Mouse (Mus musculus): ENCODE data around the gene Tnfrsf4. TPM values are rescaled to one million over a fixed set of nuclear protein-coding genes. Genes with fewer than 3 reads are reported as not detected.

Tnfrsf4 gene
- polyA plus RNA-seq, 1 experiment from 2014 or later: 0.70 TPM

DNA sequence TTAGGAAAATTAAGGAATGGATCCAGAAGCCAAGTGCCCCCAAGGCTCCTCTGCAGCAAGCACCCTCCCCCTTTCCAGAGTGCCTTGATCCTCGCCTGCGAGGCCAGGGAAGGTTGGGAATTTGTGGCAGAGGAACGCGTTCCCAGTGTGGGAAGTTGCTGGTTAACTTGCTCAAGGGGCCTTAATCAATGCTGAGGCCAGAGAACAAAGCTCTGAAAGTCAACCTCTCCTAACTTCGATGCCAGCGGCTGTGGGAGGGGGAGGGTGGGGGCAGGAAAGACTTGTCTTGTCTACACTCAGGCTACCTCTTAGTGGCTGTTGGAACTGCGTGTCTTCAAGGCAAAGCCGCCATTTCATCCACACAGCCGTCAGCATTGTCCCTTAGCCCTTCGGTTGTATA is 44.1 kb downstream of the Tnfrsf4 start:
- Histone ChIP-seq H3K9me3 (replicated peaks; ENCODE audit: low read length) (no peaks in the 10 kb centered on the region), H3K27me3 (ENCODE audit: insufficient read depth, low read length) (no peaks in the 10 kb centered on the region), H3K4me2 (ENCODE audit: low read length) (peak overlapping the region; percentile 47), H3K27ac (peak overlapping the region; percentile 95), H3K9ac (ENCODE audit: low read depth, low read length) (peak overlapping the region; percentile 19), H3K36me3 (ENCODE audit: insufficient read depth, low read length) (no peaks in the 10 kb centered on the region), H3K4me3 (replicated peaks; ENCODE audit: low read depth, low read length) (peak overlapping the region; percentile 32), H3K4me1 (replicated peaks; ENCODE audit: insufficient read depth, low read length) (0 out of 2 replicates have a peak, but pooled peaks cover 6% of the 10 kb centered on the region)
- TF ChIP-seq CTCF (IDR thresholded peaks at IDR 0.05; ENCODE audit: low read depth): no peak
- 57% methylated on average over 10 of the region's 10 CpGs for WGBS
- ATAC-seq (replicated peaks; ENCODE audit: low FRiP score, low read depth) (no peak), DNase-seq (ENCODE audit: low spot score) (no peak)

- TF ChIP-seq CTCF (IDR thresholded peaks at IDR 0.05; ENCODE audit: low read depth): no peak
- DNase-seq (ENCODE audit: low spot score) (no peak), ATAC-seq (replicated peaks; ENCODE audit: low FRiP score, low read depth) (no peak)
Observed at GRCm38 (mm10) chr4:156058826-156059225, 45.2 kb downstream of the Tnfrsf4 start.

DNA sequence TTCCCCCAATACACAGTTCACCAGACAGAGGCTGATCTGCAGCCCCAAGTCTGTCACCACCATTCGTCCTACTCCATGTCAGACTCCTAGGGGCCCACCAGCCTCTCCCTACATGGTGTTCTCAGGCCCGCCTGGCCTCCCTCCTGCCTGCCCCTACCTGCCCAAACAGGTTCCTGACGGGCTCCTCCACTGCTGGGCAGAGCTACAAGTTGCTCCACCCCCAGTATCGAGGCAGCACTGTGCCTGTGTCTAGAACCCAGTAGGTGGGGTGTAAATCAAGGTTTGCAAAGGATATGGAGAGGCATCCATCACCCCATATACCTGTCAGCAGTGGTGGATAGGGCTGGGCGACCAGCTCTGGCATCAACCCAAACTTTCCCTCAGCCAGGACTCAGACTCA is 45.6 kb downstream of the Tnfrsf4 start, which contains the start of gene Ttll10:
Gene Ttll10 (minus strand): TSS at position 154 of the 400 bp plus-strand sequence.
- 16% methylated on average over 5 of the region's 5 CpGs for WGBS
- TF ChIP-seq CTCF (IDR thresholded peaks at IDR 0.05; ENCODE audit: low read depth): no peak
- peak; percentile 44 for DNase-seq (ENCODE audit: low spot score)

More at GRCm38 (mm10) chr4:156058826-156059225, 45.2 kb downstream of the Tnfrsf4 start:
- Histone ChIP-seq H3K4me1 (replicated peaks; ENCODE audit: insufficient read depth, low read length) (0 out of 2 replicates have a peak, but pooled peaks cover 6% of the 10 kb centered on the region), H3K4me2 (ENCODE audit: low read length) (peak overlapping the region; percentile 47), H3K36me3 (ENCODE audit: insufficient read depth, low read length) (no peaks in the 10 kb centered on the region), H3K9me3 (replicated peaks; ENCODE audit: low read length) (no peaks in the 10 kb centered on the region), H3K27me3 (ENCODE audit: insufficient read depth, low read length) (no peaks in the 10 kb centered on the region), H3K27ac (peak overlapping the region; percentile 95), H3K4me3 (replicated peaks; ENCODE audit: low read depth, low read length) (peak overlapping the region; percentile 32), H3K9ac (ENCODE audit: low read depth, low read length) (peak overlapping the region; percentile 59)
- 61% methylated on average over 9 of the region's 9 CpGs for WGBS

DNA sequence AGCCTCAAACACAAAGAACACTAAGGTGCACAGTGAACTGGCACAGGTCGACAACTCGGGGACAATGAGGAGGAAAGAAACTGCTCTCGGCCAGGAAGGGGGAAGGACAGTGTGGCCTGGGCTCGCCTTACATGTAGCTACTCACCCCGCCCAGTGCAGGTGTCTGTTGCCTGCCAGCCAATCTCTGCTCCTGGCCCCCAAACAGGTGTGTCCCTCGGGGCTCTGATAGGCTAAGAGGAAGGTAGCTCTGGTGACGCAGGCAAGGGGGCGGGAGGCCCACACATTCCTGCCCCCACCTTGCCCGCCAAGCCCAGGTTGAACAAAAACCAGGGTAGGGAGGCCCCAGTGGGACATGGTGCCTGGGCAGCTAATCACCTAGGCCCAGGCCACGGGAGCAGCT is 46.1 kb downstream of the Tnfrsf4 start:
- H3K9me3 ChIP-seq (replicated peaks; ENCODE audit: low read length): no peaks in the 10 kb centered on the region
- H3K27me3 ChIP-seq (ENCODE audit: insufficient read depth, low read length): no peaks in the 10 kb centered on the region
- no peaks in the 10 kb centered on the region for H3K36me3 ChIP-seq (ENCODE audit: insufficient read depth, low read length)
- WGBS: 17% methylated on average over 10 of the region's 10 CpGs
- peak overlapping the region; percentile 32; the same call in 1 of the 2 replicates for H3K4me3 ChIP-seq (replicated peaks; ENCODE audit: low read depth, low read length)
- 0 out of 2 replicates have a peak, but pooled peaks cover 6% of the 10 kb centered on the region for H3K4me1 ChIP-seq (replicated peaks; ENCODE audit: insufficient read depth, low read length)
- no peak for TF ChIP-seq CTCF (IDR thresholded peaks at IDR 0.05; ENCODE audit: low read depth)
- H3K27ac ChIP-seq: peak overlapping the region; percentile 95
- DNase-seq (ENCODE audit: low spot score): peak; percentile 72
- peak; percentile 97 for ATAC-seq (replicated peaks; ENCODE audit: low FRiP score, low read depth)
- H3K9ac ChIP-seq (ENCODE audit: low read depth, low read length): peak overlapping the region; percentile 59; the same call in 1 of the 2 replicates
- H3K4me2 ChIP-seq (ENCODE audit: low read length): peak overlapping the region; percentile 47

More for the DNA sequence above, 45.6 kb downstream of the Tnfrsf4 start, which contains the start of gene Ttll10:
- no peaks in the 10 kb centered on the region for H3K9me3 ChIP-seq (replicated peaks; ENCODE audit: low read length)
- no peaks in the 10 kb centered on the region for H3K36me3 ChIP-seq (ENCODE audit: insufficient read depth, low read length)
- H3K27ac ChIP-seq: peak within 1 kb of the TSS; percentile 95
- H3K4me1 ChIP-seq (replicated peaks; ENCODE audit: insufficient read depth, low read length): 0 out of 2 replicates have a peak, but pooled peaks cover 6% of the 10 kb centered on the region
- ATAC-seq (replicated peaks; ENCODE audit: low FRiP score, low read depth): peak; percentile 80
- peak within 1 kb of the TSS; percentile 47 for H3K4me2 ChIP-seq (ENCODE audit: low read length)
- peak within 1 kb of the TSS; percentile 59 for H3K9ac ChIP-seq (ENCODE audit: low read depth, low read length)
- peak within 1 kb of the TSS; percentile 32 for H3K4me3 ChIP-seq (replicated peaks; ENCODE audit: low read depth, low read length)
- H3K27me3 ChIP-seq (ENCODE audit: insufficient read depth, low read length): no peaks in the 10 kb centered on the region

DNA sequence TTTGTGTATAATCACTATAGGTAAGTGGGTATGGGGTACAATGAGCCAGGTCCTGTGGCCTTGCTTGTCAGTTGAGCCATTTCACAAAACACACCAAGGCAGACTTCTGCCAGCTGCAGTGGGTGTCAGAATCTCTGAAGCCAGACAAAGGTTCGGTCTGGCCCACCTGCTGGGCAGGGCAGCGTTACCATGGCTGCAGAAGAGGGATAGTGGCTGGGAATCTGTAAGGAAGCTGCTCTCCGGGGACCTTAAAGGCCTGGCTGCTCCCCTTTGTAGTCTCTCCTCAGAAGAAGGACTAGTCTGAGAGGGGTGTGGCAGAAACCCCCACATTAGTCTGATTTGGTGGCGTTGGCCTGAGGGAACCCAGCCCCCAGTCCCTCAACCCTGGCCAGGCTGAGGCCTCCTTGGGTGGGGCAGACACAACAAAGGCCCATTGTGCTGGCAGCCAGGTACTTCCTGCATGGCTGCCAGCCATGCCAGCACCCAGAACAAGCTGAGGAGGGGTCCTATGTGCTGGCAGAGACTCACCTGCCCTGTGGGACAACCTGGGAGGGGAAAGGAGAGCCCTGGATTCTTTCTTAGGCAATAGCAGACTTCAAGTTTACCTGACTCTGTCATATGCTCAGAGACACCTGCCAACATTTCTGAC is 50.3 kb downstream of the Tnfrsf4 start:
- 0 out of 2 replicates have a peak overlapping the region, but pooled peaks have one; percentile 31 for H3K27ac ChIP-seq
- no peaks in the 10 kb centered on the region for H3K9me3 ChIP-seq (replicated peaks; ENCODE audit: low read length)
- H3K4me3 ChIP-seq (replicated peaks; ENCODE audit: low read depth, low read length): no peak overlapping the region
- TF ChIP-seq CTCF (IDR thresholded peaks at IDR 0.05; ENCODE audit: low read depth): no peak
- H3K9ac ChIP-seq (ENCODE audit: low read depth, low read length): no peak overlapping the region
- 0 out of 2 replicates have a peak, but pooled peaks cover 3% of the 10 kb centered on the region for H3K4me1 ChIP-seq (replicated peaks; ENCODE audit: insufficient read depth, low read length)
- no peaks in the 10 kb centered on the region for H3K27me3 ChIP-seq (ENCODE audit: insufficient read depth, low read length)
- ATAC-seq (replicated peaks; ENCODE audit: low FRiP score, low read depth): no peak
- no peak overlapping the region for H3K4me2 ChIP-seq (ENCODE audit: low read length)
- WGBS: 23% methylated on average over 4 of the region's 4 CpGs
- no peak for DNase-seq (ENCODE audit: low spot score)
- H3K36me3 ChIP-seq (ENCODE audit: insufficient read depth, low read length): no peaks in the 10 kb centered on the region

GRCm38 (mm10) chr4:156064510-156064897 is 50.9 kb downstream of the Tnfrsf4 start:
- no peaks in the 10 kb centered on the region for H3K27me3 ChIP-seq (ENCODE audit: insufficient read depth, low read length)
- DNase-seq (ENCODE audit: low spot score) (no peak), ATAC-seq (replicated peaks; ENCODE audit: low FRiP score, low read depth) (no peak)
- H3K9ac ChIP-seq (ENCODE audit: low read depth, low read length): no peak overlapping the region
- H3K27ac ChIP-seq: peak overlapping the region; percentile 57; the same call in 1 of the 2 replicates
- no peak overlapping the region for H3K4me3 ChIP-seq (replicated peaks; ENCODE audit: low read depth, low read length)
- no peak for TF ChIP-seq CTCF (IDR thresholded peaks at IDR 0.05; ENCODE audit: low read depth)
- no peaks in the 10 kb centered on the region for H3K36me3 ChIP-seq (ENCODE audit: insufficient read depth, low read length)
- 0 out of 2 replicates have a peak, but pooled peaks cover 3% of the 10 kb centered on the region for H3K4me1 ChIP-seq (replicated peaks; ENCODE audit: insufficient read depth, low read length)
- WGBS: 73% methylated on average over 9 of the region's 9 CpGs
- no peaks in the 10 kb centered on the region for H3K9me3 ChIP-seq (replicated peaks; ENCODE audit: low read length)
- H3K4me2 ChIP-seq (ENCODE audit: low read length): no peak overlapping the region

Measured in kidney, postnatal 0 days (tissue).